Mouse (Mus musculus) embryonic facial prominence, embryonic 12.5 days (tissue): ENCODE results near the gene Nfatc3. TPM values are rescaled to one million over a fixed set of nuclear protein-coding genes. Genes with fewer than 3 reads are reported as not detected.

Experiments
- ATAC-seq: fragments of 200-750 bp; cut with Nextera tagmentation; 2 replicates; pipeline ENCODE4 v1.8.0; 2017; ENCODE audit not compliant: insufficient number of reproducible peaks, insufficient read depth, low FRiP score, low TSS enrichment
- H3K27ac ChIP-seq: fragments of 300-500 bp; sonication (generic); 2 replicates; pipeline ENCODE4 v1.5.1; 2016; ENCODE audit warnings: mild to moderate bottlenecking
- H3K27me3 ChIP-seq: fragments of 300-500 bp; sonication (generic); 2 replicates; pipeline ENCODE4 v1.6.1; 2016; ENCODE audit warnings: mild to moderate bottlenecking, moderate library complexity
- H3K36me3 ChIP-seq: fragments of 300-500 bp; sonication (generic); 2 replicates; pipeline ENCODE4 v1.6.1; 2016; ENCODE audit warnings: mild to moderate bottlenecking
- H3K4me1 ChIP-seq: fragments of 300-500 bp; sonication (generic); 2 replicates; pipeline ENCODE4 v1.6.1; 2016
- H3K4me2 ChIP-seq: fragments of 300-500 bp; sonication (generic); replicated peaks from 2 replicates; pipeline ENCODE4 v1.6.1; 2016; ENCODE audit warnings: mild to moderate bottlenecking, moderate library complexity
- H3K4me3 ChIP-seq: fragments of 300-500 bp; sonication (generic); 2 replicates; pipeline ENCODE4 v1.5.1; 2016; ENCODE audit warnings: mild to moderate bottlenecking
- H3K9ac ChIP-seq: fragments of 300-500 bp; sonication (generic); 2 replicates; pipeline ENCODE4 v1.6.1; 2016; ENCODE audit warnings: mild to moderate bottlenecking, moderate library complexity
- H3K9me3 ChIP-seq: fragments of 300-500 bp; sonication (generic); 2 replicates; pipeline ENCODE4 v1.6.1; 2016; ENCODE audit warnings: mild to moderate bottlenecking, moderate library complexity
- WGBS: fragments of 180-500 bp; shearing (Covaris S2); methylation state at CpG from one replicate; pipeline ENCODE4 v1.1.7; 2016; 5-methylcytosine and 5-hydroxymethylcytosine counted together
- polyA plus RNA-seq: library from polyadenylated mRNA; unstranded; fragments of >200 nt; fragmentation: Nextera tagmentation; extraction: Ambion mirVana; gene quantifications from 2 replicates; pipeline ENCODE4 v1.2.1, GENCODE M21; 2016

Nfatc3 gene
- polyA plus RNA-seq, 1 experiment from 2014 or later: 9.3 TPM

GRCm38 (mm10) chr8:106136156-106137130 lies 77.8 kb downstream of the Nfatc3 start, which contains the start of gene Esrp2:
TSS of gene Esrp2 (minus strand) at chr8:106136974.
- peak within 1 kb of the TSS; percentile 37 for H3K9ac ChIP-seq
- H3K4me1 ChIP-seq: peaks cover 22% of the 10 kb centered on the region
- peak within 1 kb of the TSS; percentile 44 for H3K4me3 ChIP-seq
- peaks cover 59% of the 10 kb centered on the region for H3K27me3 ChIP-seq
- peak within 1 kb of the TSS; percentile 87 for H3K4me2 ChIP-seq
- 1% methylated on average over 80 of the region's 86 CpGs for WGBS
- H3K27ac ChIP-seq: peak within 1 kb of the TSS; percentile 64; the same call in 1 of the 2 replicates
- ATAC-seq: no peak
- H3K36me3 ChIP-seq: peaks cover 12% of the 10 kb centered on the region; the same call in 1 of the 2 replicates
- H3K9me3 ChIP-seq: no peaks in the 10 kb centered on the region

DNA sequence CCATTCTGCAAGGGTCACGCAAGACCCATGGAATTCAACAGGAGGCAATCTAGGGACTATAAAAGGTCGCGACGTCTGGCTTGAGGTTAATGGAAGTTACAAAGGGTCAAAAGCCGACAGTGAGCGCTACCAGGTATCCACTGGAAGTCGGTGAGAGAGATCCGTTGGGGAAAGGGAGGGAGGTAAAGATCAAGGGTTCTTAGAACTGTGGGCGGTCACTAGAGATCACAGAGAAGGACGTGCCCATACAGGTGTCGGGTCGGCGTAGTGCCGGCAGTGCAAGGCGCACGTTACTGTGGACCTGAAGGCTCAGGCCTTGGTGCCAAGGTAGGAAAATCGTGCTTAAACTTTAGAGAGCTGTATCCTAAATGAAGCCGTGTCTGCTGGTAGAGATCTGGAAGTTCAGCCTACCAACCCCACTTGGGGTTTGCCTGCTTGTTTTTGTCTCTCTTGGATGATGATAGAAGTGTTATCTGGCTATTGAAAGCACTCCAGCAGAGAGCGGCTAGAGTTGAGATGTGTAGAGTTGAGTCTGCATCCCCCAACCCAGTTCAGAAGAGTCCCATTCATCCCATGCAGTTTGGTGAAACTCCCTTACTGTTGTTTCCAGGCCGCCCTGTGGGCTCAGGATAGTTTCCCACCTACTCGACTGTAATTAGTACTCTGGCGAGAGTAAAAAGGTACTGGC lies 78.7 kb downstream of the Nfatc3 start:
- Histone ChIP-seq H3K9ac (peak overlapping the region; percentile 35; the same call in 1 of the 2 replicates), H3K4me2 (peak overlapping the region; percentile 87), H3K27ac (no peak overlapping the region), H3K27me3 (peaks cover 54% of the 10 kb centered on the region), H3K36me3 (peaks cover 4% of the 10 kb centered on the region; the same call in 1 of the 2 replicates), H3K4me3 (peak overlapping the region; percentile 44), H3K9me3 (no peaks in the 10 kb centered on the region), H3K4me1 (peaks cover 22% of the 10 kb centered on the region)
- 6% methylated on average over 22 of the region's 22 CpGs for WGBS
- no peak for ATAC-seq

DNA sequence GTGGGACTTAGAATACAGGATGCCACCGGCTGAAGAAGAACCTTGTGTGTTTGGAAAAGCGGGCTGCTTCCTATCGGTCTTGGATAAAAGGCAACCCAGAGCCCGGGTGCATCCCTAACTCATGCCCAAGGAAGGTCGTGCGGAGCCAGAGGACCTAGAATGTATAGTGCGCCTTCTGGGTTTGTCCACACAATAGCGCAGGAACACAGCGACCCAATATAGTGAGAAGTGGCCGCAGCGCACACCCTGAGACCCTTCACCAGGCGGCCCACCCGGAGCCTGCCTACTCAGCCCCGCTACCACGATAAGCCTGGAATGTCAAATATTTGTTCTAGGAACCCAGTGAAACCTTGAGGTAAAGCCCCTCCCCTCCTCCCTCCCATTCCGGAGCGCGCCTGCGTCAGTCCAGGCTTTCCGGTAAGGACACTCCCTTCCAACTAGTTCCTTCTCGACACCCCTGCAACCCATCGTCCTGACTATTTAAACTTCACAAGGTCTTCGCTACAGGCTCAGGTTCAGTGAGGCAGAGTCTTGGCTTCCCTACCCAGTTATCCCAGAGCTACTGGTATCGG lies 79.4 kb downstream of the Nfatc3 start:
- Histone ChIP-seq H3K27ac (no peak overlapping the region), H3K4me3 (peak overlapping the region; percentile 44), H3K27me3 (peaks cover 48% of the 10 kb centered on the region), H3K9ac (peak overlapping the region; percentile 37), H3K36me3 (no peaks in the 10 kb centered on the region), H3K9me3 (no peaks in the 10 kb centered on the region), H3K4me2 (peak overlapping the region; percentile 87), H3K4me1 (peaks cover 22% of the 10 kb centered on the region)
- under 1% methylated on average over 24 of the region's 24 CpGs for WGBS
- ATAC-seq: no peak

GRCm38 (mm10) chr8:106138616-106139015 lies 80.0 kb downstream of the Nfatc3 start:
- Histone ChIP-seq H3K4me3 (peak overlapping the region; percentile 44), H3K4me1 (peaks cover 22% of the 10 kb centered on the region), H3K9ac (peak overlapping the region; percentile 37; the same call in 1 of the 2 replicates), H3K36me3 (no peaks in the 10 kb centered on the region), H3K27ac (no peak overlapping the region), H3K27me3 (peaks cover 42% of the 10 kb centered on the region), H3K4me2 (peak overlapping the region; percentile 87), H3K9me3 (no peaks in the 10 kb centered on the region)
- 13% methylated on average over 7 of the region's 7 CpGs for WGBS
- no peak for ATAC-seq

- Histone ChIP-seq H3K4me1 (peaks cover 22% of the 10 kb centered on the region), H3K4me2 (no peak overlapping the region), H3K4me3 (no peak overlapping the region), H3K27me3 (peaks cover 27% of the 10 kb centered on the region), H3K9me3 (no peaks in the 10 kb centered on the region), H3K36me3 (no peaks in the 10 kb centered on the region), H3K27ac (no peak overlapping the region), H3K9ac (no peak overlapping the region)
- WGBS: 65% methylated on average over 5 of the region's 5 CpGs
- no peak for ATAC-seq
Observed at GRCm38 (mm10) chr8:106140191-106140590, 81.6 kb downstream of the Nfatc3 start.

DNA sequence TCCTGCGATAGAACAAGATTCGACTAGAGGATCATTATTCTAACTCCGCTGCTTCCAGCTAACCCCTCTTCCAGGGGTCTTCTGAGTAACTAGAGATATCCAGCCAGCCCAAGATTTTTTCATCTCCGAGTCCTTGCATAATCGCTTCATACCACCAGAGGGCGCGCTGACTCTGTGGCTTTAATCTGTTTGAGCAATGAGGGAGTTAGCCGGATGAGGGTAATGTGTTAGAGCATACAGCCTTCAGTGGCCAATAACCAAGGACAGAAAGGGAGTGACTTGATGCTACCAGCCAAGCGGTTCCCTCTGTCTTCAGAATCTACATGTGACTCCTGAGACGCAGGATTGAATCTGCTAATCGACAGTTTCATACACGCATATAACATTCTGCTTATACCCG lies 82.1 kb downstream of the Nfatc3 start:
- no peak overlapping the region for H3K4me3 ChIP-seq
- peak; percentile 37; the same call in 1 of the 2 replicates for ATAC-seq
- H3K36me3 ChIP-seq: no peaks in the 10 kb centered on the region
- no peaks in the 10 kb centered on the region for H3K9me3 ChIP-seq
- H3K27me3 ChIP-seq: peaks cover 21% of the 10 kb centered on the region
- H3K4me1 ChIP-seq: peaks cover 20% of the 10 kb centered on the region
- H3K4me2 ChIP-seq: no peak overlapping the region
- H3K27ac ChIP-seq: no peak overlapping the region
- no peak overlapping the region for H3K9ac ChIP-seq
- WGBS: 18% methylated on average over 13 of the region's 13 CpGs

DNA sequence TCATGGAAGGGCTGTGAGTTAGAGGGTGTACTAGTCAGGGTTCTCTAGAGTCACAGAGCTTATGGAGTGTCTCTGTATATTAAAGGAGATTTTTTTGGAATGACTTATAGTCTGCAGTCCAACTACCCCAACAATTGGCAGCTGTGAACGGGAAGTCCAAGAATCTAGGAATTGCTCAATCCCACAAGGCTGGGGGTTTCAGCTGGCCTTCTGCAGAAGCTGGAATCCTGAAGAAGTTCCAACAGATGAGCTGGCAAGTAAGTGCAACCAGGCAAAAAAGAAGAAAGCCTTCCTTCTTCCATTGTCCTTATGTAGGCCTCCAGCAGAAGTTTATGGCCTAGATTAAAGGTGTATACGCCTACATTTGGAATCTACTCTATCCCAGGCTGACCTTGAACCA lies 86.7 kb downstream of the Nfatc3 start:
- no peak overlapping the region for H3K4me3 ChIP-seq
- H3K27me3 ChIP-seq: no peaks in the 10 kb centered on the region
- H3K4me1 ChIP-seq: no peaks in the 10 kb centered on the region
- H3K9me3 ChIP-seq: no peaks in the 10 kb centered on the region
- 91% methylated on average over 2 of the region's 2 CpGs for WGBS
- H3K9ac ChIP-seq: no peak overlapping the region
- no peak overlapping the region for H3K27ac ChIP-seq
- H3K4me2 ChIP-seq: no peak overlapping the region
- no peaks in the 10 kb centered on the region for H3K36me3 ChIP-seq
- ATAC-seq: no peak

DNA sequence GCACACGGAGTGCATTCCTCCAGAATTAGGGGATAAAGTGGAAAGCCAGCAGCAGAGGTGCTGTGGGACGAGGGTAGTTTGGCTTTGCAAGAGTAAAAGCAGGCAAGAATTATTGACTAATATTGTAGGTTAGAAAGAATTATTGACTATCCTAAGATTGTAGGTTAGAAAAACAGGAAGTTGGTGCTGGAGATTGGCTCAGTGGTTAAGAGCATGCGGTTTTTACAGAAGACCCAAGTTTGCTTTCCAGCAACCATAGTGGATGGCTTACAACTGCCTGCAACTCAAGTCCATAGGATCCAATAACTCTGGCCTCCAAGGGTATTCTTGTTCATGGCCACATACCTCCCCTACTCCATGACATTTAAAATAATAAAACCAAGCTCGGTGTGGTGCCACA lies 87.4 kb downstream of the Nfatc3 start:
- no peak overlapping the region for H3K27ac ChIP-seq
- ATAC-seq: no peak
- no peaks in the 10 kb centered on the region for H3K36me3 ChIP-seq
- 85% methylated on average over 4 of the region's 4 CpGs for WGBS
- H3K4me3 ChIP-seq: no peak overlapping the region
- H3K4me2 ChIP-seq: no peak overlapping the region
- H3K27me3 ChIP-seq: no peaks in the 10 kb centered on the region
- peaks cover 4% of the 10 kb centered on the region for H3K4me1 ChIP-seq
- H3K9me3 ChIP-seq: no peaks in the 10 kb centered on the region
- H3K9ac ChIP-seq: no peak overlapping the region

GRCm38 (mm10) chr8:106147868-106148565 lies 89.4 kb downstream of the Nfatc3 start:
- Histone ChIP-seq H3K27ac (no peak overlapping the region), H3K9ac (no peak overlapping the region), H3K4me1 (peaks cover 6% of the 10 kb centered on the region), H3K36me3 (no peaks in the 10 kb centered on the region), H3K4me3 (no peak overlapping the region), H3K4me2 (no peak overlapping the region), H3K9me3 (no peaks in the 10 kb centered on the region), H3K27me3 (no peaks in the 10 kb centered on the region)
- 87% methylated on average over 6 of the region's 6 CpGs for WGBS
- no peak for ATAC-seq

DNA sequence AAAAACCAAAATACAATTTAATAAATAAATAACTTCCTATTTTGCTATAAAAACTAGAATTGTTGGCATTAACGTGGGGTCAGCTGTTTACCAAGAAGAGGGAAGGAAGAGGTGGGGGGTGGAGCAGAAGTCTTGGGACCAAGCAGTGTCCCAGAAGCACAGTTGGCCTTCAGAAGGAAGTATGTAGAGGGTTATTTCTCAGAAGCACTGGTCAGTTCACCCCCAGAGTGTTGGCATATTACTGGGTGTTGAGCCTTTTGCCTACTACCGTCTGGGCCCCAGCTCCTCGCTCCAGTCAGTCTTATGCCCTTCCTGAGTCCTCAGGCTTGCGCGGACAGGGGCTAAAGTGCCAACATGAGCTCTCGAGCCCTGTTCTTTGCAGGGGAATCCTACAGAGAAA lies 90.4 kb downstream of the Nfatc3 start:
- no peaks in the 10 kb centered on the region for H3K9me3 ChIP-seq
- ATAC-seq: no peak
- H3K27me3 ChIP-seq: no peaks in the 10 kb centered on the region
- no peak overlapping the region for H3K27ac ChIP-seq
- H3K36me3 ChIP-seq: no peaks in the 10 kb centered on the region
- H3K4me2 ChIP-seq: no peak overlapping the region
- no peak overlapping the region for H3K4me3 ChIP-seq
- H3K9ac ChIP-seq: no peak overlapping the region
- peaks cover 6% of the 10 kb centered on the region for H3K4me1 ChIP-seq
- WGBS: 94% methylated on average over 6 of the region's 6 CpGs
